Comparison of ENCODE assay signal across 7 mouse cellular contexts in the genomic region with DNA sequence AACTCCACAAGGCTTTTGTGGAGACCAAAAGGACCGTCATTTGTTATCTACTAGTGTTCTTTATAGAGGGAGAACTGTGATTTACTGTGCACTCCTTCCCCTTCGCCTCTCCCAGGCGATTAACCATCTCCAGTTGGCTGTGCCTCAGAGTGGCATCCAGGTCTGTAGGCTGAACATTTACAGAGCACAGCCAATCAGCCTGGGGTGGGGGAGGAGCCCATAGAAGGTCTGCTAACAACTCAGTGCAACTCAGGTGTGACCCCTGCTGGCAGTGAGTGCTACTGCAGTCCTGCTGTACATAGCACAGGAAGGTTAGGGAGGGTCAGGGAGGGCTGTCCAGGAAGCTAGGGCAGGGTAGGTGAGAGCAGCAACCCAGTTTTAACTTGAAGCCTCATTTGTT.
DNase-seq lines count a peak whose midpoint lies in the region; ATAC-seq and TF ChIP-seq lines count a peak whose summit lies in the region.

No protein-coding gene starts in this region.

- peak; percentile 100 for TF ChIP-seq CTCF in intestine, postnatal 0 days (IDR thresholded peaks at IDR 0.05; ENCODE audit: low read depth)
- TF ChIP-seq CTCF in small intestine, adult 2 months (IDR thresholded peaks at IDR 0.05; ENCODE audit: extremely low read depth, insufficient read length, insufficient replicate concordance, low read depth, low read length) = peak; percentile 96; the same call in 1 of the 2 replicates

- 0 out of 2 replicates have a peak, but pooled peaks cover 2% of the 10 kb centered on the region for H3K4me1 ChIP-seq in intestine, postnatal 0 days (replicated peaks; ENCODE audit: control insufficient read depth, insufficient read depth, low read length)
- peaks cover 16% of the 10 kb centered on the region for H3K4me1 ChIP-seq in midbrain, embryonic 12.5 days
- peaks cover 7% of the 10 kb centered on the region for H3K4me1 ChIP-seq in small intestine, adult 2 months (ENCODE audit: control insufficient read depth, insufficient read depth, insufficient read length, low read length)

- H3K4me3 ChIP-seq in intestine, postnatal 0 days (ENCODE audit: low read depth, low read length) = no peak overlapping the region
- no peak overlapping the region for H3K4me3 ChIP-seq in midbrain, embryonic 12.5 days
- H3K4me3 ChIP-seq in small intestine, adult 2 months (ENCODE audit: low read depth, low read length) = no peak overlapping the region

- peak; percentile 93 for DNase-seq in adrenal gland, adult 2 months
- DNase-seq in embryo, embryonic 9.5 days (ENCODE audit: extremely low spot score) = peak; percentile 88
- peak; percentile 49 for DNase-seq in gonadal fat pad, adult 2 months (ENCODE audit: low read depth)
- DNase-seq in left cerebral cortex, postnatal 4 days = peak; percentile 97

- 2% methylated on average over 3 of the region's 3 CpGs for WGBS in intestine, postnatal 0 days
- WGBS in midbrain, embryonic 12.5 days = 1% methylated on average over 3 of the region's 3 CpGs
- 0% methylated on average over 3 of the region's 3 CpGs for WGBS in small intestine, adult 2 months

- H3K4me2 ChIP-seq in intestine, postnatal 0 days (replicated peaks; ENCODE audit: low read depth) = peak overlapping the region; percentile 13; the same call in 1 of the 2 replicates
- 0 out of 2 replicates have a peak overlapping the region, but pooled peaks have one; percentile 13 for H3K4me2 ChIP-seq in midbrain, embryonic 12.5 days (replicated peaks)

- no peak overlapping the region for H3K27ac ChIP-seq in intestine, postnatal 0 days (ENCODE audit: low read depth, low read length)
- no peak overlapping the region for H3K27ac ChIP-seq in midbrain, embryonic 12.5 days (replicated peaks)
- H3K27ac ChIP-seq in small intestine, adult 2 months (ENCODE audit: insufficient read depth, low read depth, low read length) = no peak overlapping the region

- H3K9me3 ChIP-seq in intestine, postnatal 0 days (ENCODE audit: control insufficient read depth) = no peaks in the 10 kb centered on the region
- no peaks in the 10 kb centered on the region for H3K9me3 ChIP-seq in midbrain, embryonic 12.5 days

- TF ChIP-seq POLR2A in small intestine, adult 2 months (IDR thresholded peaks at IDR 0.05; ENCODE audit: low read depth, low read length) = no peak

- H3K9ac ChIP-seq in intestine, postnatal 0 days (ENCODE audit: low read depth, low read length) = no peak overlapping the region
- no peak overlapping the region for H3K9ac ChIP-seq in midbrain, embryonic 12.5 days (replicated peaks)

- H3K27me3 ChIP-seq in intestine, postnatal 0 days (replicated peaks; ENCODE audit: control insufficient read depth, insufficient read depth, low read length) = no peaks in the 10 kb centered on the region
- no peaks in the 10 kb centered on the region; the same call in 1 of the 2 replicates for H3K27me3 ChIP-seq in midbrain, embryonic 12.5 days
- no peaks in the 10 kb centered on the region for H3K27me3 ChIP-seq in small intestine, adult 2 months (ENCODE audit: control insufficient read depth, insufficient read depth, low read length)

- intact Hi-C loops in left cerebral cortex, postnatal 4 days (cut with DNase I) = loop anchor here (5.0 kb wide), 2 partner anchors 95 to 380 kb away; partner anchors contain the start of gene Fam43a

- no peaks in the 10 kb centered on the region for H3K36me3 ChIP-seq in intestine, postnatal 0 days (ENCODE audit: control insufficient read depth, insufficient read depth)
- no peaks in the 10 kb centered on the region for H3K36me3 ChIP-seq in midbrain, embryonic 12.5 days
- no peaks in the 10 kb centered on the region for H3K36me3 ChIP-seq in small intestine, adult 2 months (ENCODE audit: control insufficient read depth, insufficient read depth, low read length)

- ATAC-seq in intestine, postnatal 0 days = peak; percentile 92
- peak; percentile 93 for ATAC-seq in midbrain, embryonic 12.5 days (ENCODE audit: low FRiP score, low read depth)
